Mouse (Mus musculus): ENCODE results near the gene Mob1a.

The Mob1a gene

GRCm38 (mm10) chr6:83385569-83386090 lies 59.8 kb downstream of the Mob1a start:
- no peak for ATAC-seq (ENCODE audit: low TSS enrichment)

DNA sequence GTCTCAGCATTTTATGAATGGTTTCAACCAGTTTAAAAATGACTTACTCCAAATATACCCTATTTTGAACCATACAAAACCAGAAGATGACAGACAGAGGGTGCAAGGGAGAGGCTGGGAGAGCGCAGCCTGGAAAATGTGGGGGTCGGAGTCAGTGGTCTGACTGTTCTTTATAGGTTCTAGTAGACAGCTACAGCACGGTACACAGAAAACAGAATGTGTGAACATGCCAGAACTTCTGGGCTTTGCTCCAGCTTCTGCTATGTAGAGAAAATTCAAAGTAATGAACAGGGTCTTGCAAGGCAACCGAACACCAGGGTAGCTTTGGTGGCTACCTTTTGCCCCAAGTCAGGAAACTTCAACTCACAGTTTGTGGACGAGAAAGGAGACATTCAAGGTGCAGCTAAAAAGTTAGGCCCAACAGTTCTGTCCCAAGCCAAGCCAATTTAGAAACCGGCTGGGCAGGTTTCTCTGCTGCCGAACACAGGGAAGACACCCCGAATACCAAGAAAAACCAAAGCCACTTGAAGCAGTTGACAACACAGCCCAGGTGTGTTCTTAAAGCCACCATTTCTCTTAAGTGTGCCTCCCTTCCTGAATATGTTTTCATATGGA lies 66.5 kb downstream of the Mob1a start:
- peak; percentile 13; the same call in 1 of the 2 replicates for ATAC-seq (ENCODE audit: low TSS enrichment)

Measured in frontal cortex, adult (tissue).